In genomic region chr11:18924583-18925334, GRCm38 (mm10) we compare ENCODE assay signal across 11 mouse cellular contexts.
A peak's percentile ranks its signal among the peaks of the same experiment; 100 is the strongest.
DNase-seq lines count a peak whose midpoint lies in the region; ATAC-seq and TF ChIP-seq lines count a peak whose summit lies in the region.
"Had no signal": no experiment of that assay in that cellular context is flagged by ENCODE, and none has a peak within 500 bp of the region (broad histone marks: within the 10 kb centered on the region; RNA-seq: fewer than 3 reads in every experiment).

No protein-coding gene starts in this region.

- H3K4me3 ChIP-seq in liver, adult 2 months (ENCODE audit: insufficient read depth, low read depth, low read length): no peak overlapping the region
- no peak overlapping the region for H3K4me3 ChIP-seq in liver, embryonic 13.5 days (replicated peaks)
- H3K4me3 ChIP-seq in forebrain, embryonic 13.5 days: no peak overlapping the region
- H3K4me3 ChIP-seq in limb, embryonic 10.5 days: no peak overlapping the region

- WGBS in liver, adult 2 months: 77% methylated on average over 2 of the region's 2 CpGs
- WGBS in liver, embryonic 13.5 days (ENCODE audit: insufficient replicate concordance): 26% methylated on average over 2 of the region's 2 CpGs
- WGBS in forebrain, embryonic 13.5 days: 85% methylated on average over 2 of the region's 2 CpGs
- WGBS in limb, embryonic 10.5 days: 82% methylated on average over 2 of the region's 2 CpGs

- 0 out of 2 replicates have a peak, but pooled peaks have one; percentile 45 for ATAC-seq in liver, embryonic 13.5 days (ENCODE audit: low read depth)
- ATAC-seq in forebrain, embryonic 13.5 days: no peak

- H3K79me2 ChIP-seq in liver, adult 2 months (ENCODE audit: control insufficient read depth, insufficient read depth, low read length): no peaks in the 10 kb centered on the region; the same call in 1 of the 2 replicates

- TF ChIP-seq CTCF in liver, adult 2 months (IDR thresholded peaks at IDR 0.05; ENCODE audit: low read depth, low read length): no peak

- H3K4me2 ChIP-seq in liver, embryonic 13.5 days: no peak overlapping the region
- H3K4me2 ChIP-seq in forebrain, embryonic 13.5 days: no peak overlapping the region
- H3K4me2 ChIP-seq: midbrain, embryonic 11.5 days had no signal

- H3K27me3 ChIP-seq in liver, adult 2 months (ENCODE audit: control insufficient read depth, insufficient read depth, low read length): no peaks in the 10 kb centered on the region
- no peaks in the 10 kb centered on the region for H3K27me3 ChIP-seq in liver, embryonic 13.5 days
- H3K27me3 ChIP-seq in forebrain, embryonic 13.5 days: no peaks in the 10 kb centered on the region; the same call in 1 of the 2 replicates
- peaks cover 43% of the 10 kb centered on the region; the same call in 1 of the 2 replicates for H3K27me3 ChIP-seq in limb, embryonic 10.5 days (ENCODE audit: low read depth, poor library complexity, severe bottlenecking)

- DNase-seq in liver, adult 2 months (ENCODE audit: extremely low read depth, low read depth, low spot score): peak; percentile 9
- DNase-seq in liver: no peak
- peak; percentile 97 for DNase-seq in MEL-GATA-1-ER (ENCODE audit: extremely low read depth, low read depth)
- peak; percentile 22 for DNase-seq in liver, embryonic 13.5 days
- DNase-seq in skeletal muscle tissue, adult 2 months (ENCODE audit: low read depth, low spot score): peak; percentile 16
- no peak for DNase-seq in frontal cortex, postnatal 14 days (ENCODE audit: low spot score in 2 of 2)
- no peak for DNase-seq in limb, embryonic 10.5 days (ENCODE audit: low spot score)
- DNase-seq: cerebellum, postnatal 36 days; thymus, postnatal 25 days had no signal

- H3K9me3 ChIP-seq in liver, embryonic 13.5 days (replicated peaks): no peaks in the 10 kb centered on the region
- H3K9me3 ChIP-seq in forebrain, embryonic 13.5 days (replicated peaks): 0 out of 2 replicates have a peak, but pooled peaks cover 6% of the 10 kb centered on the region
- H3K9me3 ChIP-seq in limb, embryonic 10.5 days (replicated peaks): no peaks in the 10 kb centered on the region

- no peaks in the 10 kb centered on the region for H3K36me3 ChIP-seq in liver, adult 2 months (ENCODE audit: control insufficient read depth, insufficient read depth, low read length)
- H3K36me3 ChIP-seq in liver, embryonic 13.5 days: no peaks in the 10 kb centered on the region
- H3K36me3 ChIP-seq in forebrain, embryonic 13.5 days (ENCODE audit: poor library complexity, severe bottlenecking): no peaks in the 10 kb centered on the region
- peaks cover 40% of the 10 kb centered on the region for H3K36me3 ChIP-seq in limb, embryonic 10.5 days

- TF ChIP-seq POLR2A in liver, adult 2 months (IDR thresholded peaks at IDR 0.05; ENCODE audit: extremely low read depth, insufficient read depth, low read length): no peak

- no peak overlapping the region for H3K27ac ChIP-seq in liver, adult 2 months (replicated peaks; ENCODE audit: insufficient read depth, low read depth, low read length)
- H3K27ac ChIP-seq in liver, embryonic 13.5 days: no peak overlapping the region
- H3K27ac ChIP-seq in forebrain, embryonic 13.5 days: no peak overlapping the region
- no peak overlapping the region for H3K27ac ChIP-seq in limb, embryonic 10.5 days

- peaks cover 1% of the 10 kb centered on the region; the same call in 1 of the 2 replicates for H3K4me1 ChIP-seq in liver, adult 2 months (ENCODE audit: control insufficient read depth, insufficient read depth, low read length)
- peaks cover 22% of the 10 kb centered on the region for H3K4me1 ChIP-seq in liver, embryonic 13.5 days (replicated peaks)
- H3K4me1 ChIP-seq in forebrain, embryonic 13.5 days: peaks cover 15% of the 10 kb centered on the region
- H3K4me1 ChIP-seq in limb, embryonic 10.5 days: peaks cover 8% of the 10 kb centered on the region

- no peak overlapping the region for H3K9ac ChIP-seq in liver, adult 2 months (ENCODE audit: low read depth, low read length)
- H3K9ac ChIP-seq in liver, embryonic 13.5 days: no peak overlapping the region
- H3K9ac ChIP-seq in forebrain, embryonic 13.5 days: no peak overlapping the region

Comparison
In these comparisons a context has a peak if more than half of its experiments do, and no peak if none do; other contexts are left out.
1. DNase-seq: peak in liver, adult 2 months (single experiment), MEL-GATA-1-ER (single experiment), liver, embryonic 13.5 days (single experiment) and skeletal muscle tissue, adult 2 months (single experiment); none in liver (single experiment), frontal cortex, postnatal 14 days (0 of 2) and limb, embryonic 10.5 days (single experiment).